Mouse (Mus musculus): ENCODE measurements around the gene Galnt6.

The Galnt6 gene

GRCm38 (mm10) chr15:100654271-100654670 lies 74.9 kb downstream of the Galnt6 start:
- no peak for ATAC-seq (ENCODE audit: low TSS enrichment)

- no peak for ATAC-seq (ENCODE audit: low TSS enrichment)
These were observed 77.6 kb downstream of the Galnt6 start for GRCm38 (mm10) chr15:100651610-100652009.

DNA sequence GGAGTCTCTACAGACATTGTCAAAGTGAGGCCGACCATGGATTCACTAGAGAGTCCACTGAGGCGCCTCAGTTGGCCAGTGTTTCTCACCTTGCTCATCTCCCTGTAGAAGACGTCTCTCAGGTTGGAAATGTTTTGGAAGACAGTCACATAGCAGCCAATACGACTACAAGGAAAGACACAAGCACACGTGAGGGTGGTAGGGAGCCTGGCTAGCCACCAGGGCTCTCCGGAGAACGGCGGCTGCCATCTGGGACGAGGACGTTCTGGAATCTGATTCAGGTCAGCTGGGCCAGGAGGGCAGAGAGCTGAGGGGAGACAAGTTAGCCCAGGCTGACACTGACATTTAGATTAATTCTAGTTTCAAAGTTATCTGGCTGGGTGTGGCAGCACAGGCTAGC lies 79.1 kb downstream of the Galnt6 start:
- ATAC-seq (ENCODE audit: low TSS enrichment): no peak

GRCm38 (mm10) chr15:100646161-100646560 lies 83.0 kb downstream of the Galnt6 start:
- ATAC-seq (ENCODE audit: low TSS enrichment): no peak

DNA sequence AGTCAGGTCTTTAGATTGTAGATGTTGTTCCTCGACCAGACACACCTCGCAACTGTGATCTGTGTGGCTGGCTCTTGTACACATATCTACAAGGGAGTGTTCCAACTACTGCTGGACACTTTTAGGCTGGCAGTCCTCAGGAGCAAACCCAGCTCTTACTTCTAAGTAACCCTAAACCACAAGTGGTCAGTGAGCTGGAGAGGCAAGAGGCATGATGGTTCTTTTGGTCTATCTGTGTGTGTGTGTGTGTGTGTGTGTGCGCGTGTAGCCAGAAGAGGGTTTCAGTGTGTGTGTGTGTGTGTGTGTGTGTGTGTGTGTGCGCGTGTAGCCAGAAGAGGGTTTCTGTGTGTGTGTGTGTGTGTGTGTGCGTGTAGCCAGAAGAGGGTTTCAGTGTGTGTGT lies 86.7 kb downstream of the Galnt6 start:
- no peak for ATAC-seq (ENCODE audit: low TSS enrichment)

Measured in frontal cortex, adult (tissue).